Mouse (Mus musculus) stomach, postnatal 0 days (tissue): ENCODE data around the gene Sptbn2.

ENCODE experiments used
- CTCF ChIP-seq: IDR thresholded peaks from 2 replicates; pipeline ENCODE4 v1.5.1; 2016; ENCODE audit warnings: antibody characterized with exemption, low read depth, mild to moderate bottlenecking, moderate library complexity
- EP300 ChIP-seq: optimal IDR thresholded peaks from 2 replicates; pipeline ENCODE3; 2016; ENCODE audit warnings: antibody characterized with exemption

DNA sequence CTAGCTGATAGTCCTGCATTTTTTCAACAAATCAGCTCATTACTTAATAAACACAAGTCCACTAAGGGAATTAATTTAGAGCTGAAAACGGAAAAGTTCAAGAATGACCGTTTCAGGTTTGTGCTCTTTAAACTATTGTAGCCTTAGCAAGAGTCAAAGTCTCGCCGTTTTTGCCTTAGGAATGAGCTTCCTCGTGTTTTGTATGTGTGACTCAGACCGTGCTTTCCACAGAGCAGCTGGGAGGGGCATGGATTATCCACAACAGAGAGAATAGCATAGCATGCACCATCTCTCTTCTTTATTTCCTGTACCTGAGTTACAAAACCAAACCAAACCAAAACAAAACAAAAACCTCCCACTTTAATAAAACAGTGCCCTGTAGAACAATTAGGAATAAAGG lies 38.6 kb upstream of the Sptbn2 start:
- TF ChIP-seq CTCF (no peak), EP300 (no peak)
